Mouse (Mus musculus) cerebellum, adult 9-11 months (tissue): ENCODE measurements at regions not wholly inside any gene's neighbourhood (a gene's known extent, or its start where the extent isn't known, plus 50 kb on each side); places are given as distances from the start of the nearest gene placed in this dataset.

ENCODE experiments used
- DNase-seq: peaks from one replicate; pipeline ENCODE4 v3.0.0; 2022

DNA sequence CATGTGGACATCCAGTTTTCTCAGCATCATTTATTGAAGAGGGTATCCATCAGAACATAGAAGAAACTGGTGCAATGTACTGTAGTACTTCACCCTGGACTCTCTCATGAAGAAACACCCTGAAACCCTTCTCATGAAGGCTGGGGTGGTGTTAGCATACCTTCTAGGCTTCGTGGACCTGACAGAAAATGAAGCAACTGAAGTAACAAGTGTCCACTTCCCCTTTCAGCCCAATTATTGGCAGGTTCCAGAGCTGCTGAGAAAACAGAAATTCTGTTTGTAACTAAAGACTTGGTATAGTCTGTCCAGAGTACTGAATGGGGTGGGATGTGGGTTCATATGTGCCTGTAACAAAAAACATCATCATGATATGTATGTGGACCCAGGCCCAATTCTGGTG, 231.4 kb upstream of the Fggy start:
- no peak for DNase-seq

DNA sequence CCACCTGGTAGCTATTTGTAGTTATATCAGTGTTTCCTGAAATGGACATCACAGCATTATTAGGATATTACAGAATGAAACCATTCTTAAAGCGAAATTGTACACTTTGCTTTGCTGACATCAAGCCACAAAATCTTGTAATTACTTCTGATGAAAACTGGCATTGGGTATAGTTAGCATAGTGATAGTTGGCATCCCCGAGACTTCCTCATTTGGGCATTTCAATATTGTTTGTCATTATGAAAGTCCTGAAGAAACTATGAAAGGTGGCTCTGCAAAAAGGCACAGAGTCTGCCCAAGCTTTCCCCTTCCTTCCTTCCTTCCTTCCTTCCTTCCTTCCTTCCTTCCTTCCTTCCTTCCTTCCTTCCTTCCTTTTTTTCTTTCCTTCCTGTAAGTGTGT, 217.5 kb upstream of the Fggy start:
- no peak for DNase-seq

DNA sequence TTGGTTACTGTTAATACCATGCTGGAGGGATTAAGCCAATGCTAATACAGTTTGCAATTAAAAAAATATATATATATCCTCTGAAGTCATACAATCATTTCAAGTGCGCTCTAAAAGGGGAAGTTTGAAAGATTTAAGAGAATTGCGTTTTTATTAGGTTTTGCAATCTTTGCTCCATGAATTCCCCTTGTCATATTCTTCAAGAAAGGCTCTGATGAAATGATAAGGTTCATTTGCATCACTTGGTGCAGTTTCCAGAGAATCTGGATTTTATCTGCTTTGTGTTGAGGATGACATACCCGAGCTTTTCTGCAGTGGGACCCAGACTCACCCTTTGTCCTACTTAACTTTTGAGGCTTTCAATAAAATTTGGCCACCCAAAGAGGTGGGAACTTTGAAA, 216.4 kb upstream of the Fggy start:
- no peak for DNase-seq

DNA sequence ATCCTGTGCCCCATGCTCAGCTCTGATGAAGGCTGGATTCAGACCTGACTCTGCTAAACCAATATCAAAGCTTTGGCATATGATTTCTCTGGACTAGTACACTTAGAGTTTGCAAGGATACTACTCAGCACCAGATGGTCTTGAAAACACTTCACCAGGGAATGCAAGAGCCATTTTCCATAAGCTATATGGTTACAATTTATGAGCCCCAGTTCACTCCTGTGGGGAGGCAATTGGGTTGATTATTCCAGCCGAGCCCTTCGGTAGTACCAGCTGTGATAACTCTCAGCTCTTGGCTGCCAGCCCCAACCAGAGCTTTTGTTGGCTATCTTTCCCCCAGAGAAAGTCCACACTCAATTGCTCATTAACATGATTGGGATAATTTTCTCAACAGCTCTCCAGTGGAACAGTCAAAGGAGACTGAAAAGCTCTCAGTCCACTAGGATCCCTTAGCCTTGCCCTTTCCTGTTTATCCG, 210.5 kb upstream of the Fggy start:
- no peak for DNase-seq

DNA sequence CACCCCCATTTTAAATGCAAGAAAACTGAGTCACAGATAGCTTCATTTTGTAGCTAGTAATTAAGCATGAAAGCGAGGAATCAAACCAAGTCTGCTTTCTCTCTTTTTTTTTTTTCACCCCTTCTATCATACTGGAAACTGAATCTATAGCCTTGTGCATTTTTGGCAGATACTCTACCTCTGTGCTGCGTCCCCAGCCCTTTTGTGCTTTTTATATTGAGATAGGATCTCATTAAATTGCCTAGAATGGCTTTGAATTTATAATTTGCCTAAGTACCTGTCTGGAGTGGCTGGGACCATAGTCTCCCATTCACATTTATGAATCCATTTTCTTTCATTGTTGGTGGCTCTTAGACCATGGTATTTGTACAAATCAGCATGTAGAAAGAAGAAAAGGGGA, 209.9 kb upstream of the Fggy start:
- DNase-seq: no peak

DNA sequence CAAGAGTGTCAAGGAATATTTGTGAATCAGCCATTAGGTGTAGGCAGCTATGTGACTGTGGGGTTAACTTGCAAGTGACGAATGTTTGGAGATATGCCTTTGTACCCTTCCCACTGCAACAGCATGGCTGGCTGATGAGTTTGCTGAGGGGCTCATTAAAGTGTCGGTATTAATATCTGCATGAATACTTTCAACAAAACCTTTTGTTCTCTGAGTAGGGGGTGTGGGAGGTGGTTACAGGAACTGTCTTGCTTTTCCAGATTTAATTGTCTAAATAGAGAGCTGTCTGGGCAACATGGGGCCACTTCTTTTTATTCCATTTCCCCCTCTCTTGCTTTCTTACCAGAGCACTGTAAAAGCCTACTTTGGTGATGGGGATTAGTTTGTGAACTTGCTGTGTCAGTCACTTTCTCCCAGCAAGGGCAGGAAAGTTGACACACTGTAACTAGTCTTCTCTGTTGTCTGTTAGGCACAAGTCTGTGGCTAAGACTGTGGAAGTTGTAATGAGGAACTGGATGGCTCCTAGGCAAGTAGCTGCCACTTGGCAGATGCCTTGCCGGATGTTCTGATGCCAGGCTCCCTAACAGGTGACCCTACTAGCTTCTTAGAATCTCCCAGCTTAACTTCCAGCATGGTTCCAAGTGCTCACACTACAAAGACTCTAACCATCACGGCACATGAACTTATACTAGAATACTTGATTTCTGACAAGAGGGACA, 208.7 kb upstream of the Fggy start:
- no peak for DNase-seq

DNA sequence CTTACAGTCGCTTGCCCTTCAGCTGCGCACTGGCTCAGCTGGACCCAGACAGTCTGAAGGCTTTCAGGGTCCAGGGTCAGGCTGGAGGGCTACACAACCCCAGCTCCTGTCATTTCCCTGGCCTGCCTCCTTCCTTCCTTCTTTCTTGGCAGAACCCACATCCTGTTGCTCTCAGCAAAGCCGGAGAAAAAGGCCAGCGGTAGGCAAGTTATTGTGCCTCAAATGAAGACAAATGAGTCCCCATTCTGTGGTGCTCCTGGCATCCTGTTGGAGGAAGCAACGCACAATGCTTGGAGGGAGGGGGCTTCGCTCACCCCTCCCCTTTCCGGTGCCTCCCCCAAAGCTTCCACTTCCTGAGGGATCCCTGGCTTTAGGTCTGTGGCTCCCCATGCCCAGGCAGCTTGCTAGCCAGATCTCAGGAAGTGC, 203.4 kb upstream of the Fggy start:
- DNase-seq: no peak

DNA sequence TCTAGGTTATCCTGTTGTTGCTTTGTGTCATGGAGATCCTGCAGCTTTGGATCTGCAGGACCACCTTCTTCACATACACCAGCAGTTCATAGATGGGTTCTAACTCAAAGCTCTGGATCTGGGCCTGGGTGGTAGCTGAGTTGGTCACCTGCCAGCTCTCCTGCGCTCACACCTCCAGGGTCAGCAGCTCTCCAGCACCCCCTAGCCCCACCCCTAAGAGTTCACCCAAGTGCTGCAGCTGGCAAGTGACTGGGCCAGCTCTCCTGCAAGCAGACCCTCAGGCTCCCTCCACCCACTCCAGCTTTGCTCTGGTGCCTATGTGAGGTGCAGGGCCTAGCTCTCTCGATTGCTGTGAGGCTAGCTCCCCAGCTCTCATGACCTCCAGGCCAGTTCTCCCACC, 198.6 kb upstream of the Fggy start:
- no peak for DNase-seq

DNA sequence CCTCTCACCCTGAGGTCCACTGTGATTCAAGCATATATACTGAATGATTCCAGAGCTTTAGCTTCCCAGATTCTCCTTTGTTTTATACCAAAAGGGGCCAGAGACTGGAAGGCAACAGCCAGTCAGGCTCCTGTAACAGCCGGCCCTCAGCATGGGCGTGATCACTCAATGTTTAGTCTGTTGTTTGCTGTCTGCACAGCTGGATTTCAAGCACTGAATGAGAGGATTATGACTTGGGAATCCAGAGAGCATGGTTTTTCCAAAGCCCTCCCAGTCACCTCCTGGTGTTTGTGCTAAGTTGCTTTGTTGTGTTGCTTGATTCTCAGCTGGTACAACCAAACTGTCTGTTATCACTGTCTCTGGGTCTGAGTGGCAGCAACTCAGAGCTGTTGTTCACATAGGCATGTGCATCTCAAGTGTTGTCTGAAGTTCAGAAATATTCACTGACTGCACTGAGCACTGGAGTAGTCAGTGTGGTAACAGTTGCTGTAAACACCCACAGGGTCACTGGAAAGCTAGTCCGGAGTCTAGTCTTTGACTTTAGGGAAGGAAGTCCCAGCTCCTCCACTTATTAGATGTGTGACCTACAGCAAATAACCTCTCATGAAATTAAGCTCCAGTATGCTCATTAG, 196.9 kb upstream of the Fggy start:
- no peak for DNase-seq

DNA sequence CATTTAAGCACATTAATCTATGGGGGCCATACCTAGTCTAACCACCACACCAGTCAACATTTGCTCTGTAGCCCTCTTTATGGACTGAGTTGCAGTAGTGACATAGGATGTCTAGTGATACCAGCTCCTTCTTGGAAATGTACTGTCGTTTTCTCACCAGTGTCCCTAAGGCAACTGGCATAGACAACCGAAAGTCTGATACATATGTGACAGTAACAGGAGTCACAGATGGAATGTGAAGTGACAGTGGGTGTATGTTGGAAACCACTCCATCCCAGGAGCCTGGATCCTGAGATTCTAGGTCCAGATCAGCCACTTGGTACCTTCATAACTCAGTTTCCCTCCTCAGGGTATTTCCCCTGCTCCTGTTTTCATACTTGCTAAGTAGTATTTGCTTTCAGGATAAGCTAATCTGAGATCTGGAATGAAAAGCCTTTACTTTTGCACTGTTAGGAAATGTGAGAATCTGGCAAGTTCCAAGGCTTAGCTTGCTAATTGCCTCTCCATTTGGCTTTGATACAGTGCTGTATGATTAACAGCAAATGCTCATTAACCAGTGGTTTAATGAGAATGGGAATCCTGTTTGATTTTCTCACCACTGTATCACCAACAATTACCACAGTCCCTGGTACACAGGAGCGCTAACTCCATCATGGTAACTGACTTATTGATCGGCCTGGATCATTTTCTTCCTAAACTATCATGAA, 192.8 kb upstream of the Fggy start:
- DNase-seq: no peak

DNA sequence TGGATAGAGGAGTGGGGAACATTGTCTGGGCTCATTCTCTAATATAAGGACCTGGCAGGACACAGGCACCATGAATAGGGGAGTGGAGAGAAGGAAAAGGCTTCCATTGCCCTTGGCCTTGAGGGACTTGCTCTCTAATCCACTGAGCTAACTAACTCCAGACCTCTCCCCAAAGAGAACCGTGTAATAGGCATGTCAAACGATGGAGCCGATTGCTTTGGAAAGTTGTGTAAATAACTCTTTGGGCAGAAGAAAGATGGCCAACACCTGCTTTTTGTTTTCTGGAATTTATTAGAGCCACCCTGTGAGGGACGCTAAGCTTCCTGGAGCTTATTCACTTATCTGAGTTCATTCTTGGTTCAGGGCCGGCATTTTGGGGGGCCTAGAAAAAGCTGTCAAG, 180.9 kb upstream of the Fggy start:
- DNase-seq: no peak

DNA sequence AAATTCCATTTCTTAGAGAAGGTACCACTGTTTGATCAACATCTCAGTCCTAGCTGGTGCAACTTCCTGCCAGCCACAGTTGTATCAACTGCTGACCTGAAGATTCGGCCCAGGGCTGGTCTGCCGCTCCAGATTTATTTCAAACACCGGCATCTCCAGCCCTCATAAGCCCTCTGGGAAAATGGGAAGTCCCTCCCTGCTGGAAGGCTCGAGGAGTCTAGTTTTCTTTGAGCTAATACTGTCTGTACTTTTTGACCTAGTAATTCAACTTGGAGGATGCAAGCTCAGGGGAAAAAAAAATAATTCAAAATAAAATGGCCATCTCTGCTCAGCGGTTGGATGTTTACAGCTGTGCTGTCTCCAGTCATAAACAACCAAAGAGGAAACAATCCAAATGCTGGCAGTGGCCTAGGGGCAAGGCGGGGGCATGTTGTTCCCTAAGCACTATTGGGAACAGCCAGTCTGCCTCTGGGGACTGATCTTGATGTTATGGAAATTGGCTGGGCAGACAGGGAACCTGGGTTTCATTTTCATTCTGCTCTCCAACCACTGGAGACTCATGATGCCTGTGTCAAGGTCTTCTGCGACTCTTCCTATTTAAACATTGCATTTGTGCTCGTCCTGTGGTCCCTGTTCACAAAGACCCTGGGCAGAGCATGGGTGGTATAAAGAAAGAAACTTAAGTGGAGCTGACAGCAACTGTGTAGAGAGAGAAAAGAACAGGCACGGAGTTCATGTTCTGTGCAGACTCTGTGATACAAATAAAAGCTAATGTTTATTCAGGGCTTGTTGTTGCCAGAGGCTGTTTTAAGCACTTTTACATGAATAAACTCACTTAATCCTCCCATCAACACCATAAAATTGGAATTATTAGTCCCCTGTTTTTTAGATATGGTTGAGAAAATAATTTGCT, 179.8 kb upstream of the Fggy start:
- no peak for DNase-seq

DNA sequence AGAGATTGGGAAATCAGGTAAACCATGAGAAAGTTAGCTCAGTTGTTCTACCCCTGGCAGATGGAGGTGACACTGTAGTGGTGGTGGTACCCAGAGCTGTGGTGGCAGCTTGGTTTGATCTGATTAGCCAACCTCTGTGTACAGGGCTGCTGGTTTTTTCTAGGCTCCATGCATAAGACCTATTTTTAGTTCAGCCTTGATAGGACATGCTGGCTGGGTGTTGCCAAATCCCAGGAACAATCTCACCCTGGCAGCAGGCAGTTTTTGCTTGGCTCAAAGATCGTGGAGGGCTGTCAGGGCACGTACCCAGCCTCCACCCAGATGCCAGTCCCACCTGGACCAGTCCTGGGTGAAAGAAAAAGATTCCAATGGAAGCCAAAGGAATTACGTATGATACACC, 178.7 kb upstream of the Fggy start:
- DNase-seq: no peak

DNA sequence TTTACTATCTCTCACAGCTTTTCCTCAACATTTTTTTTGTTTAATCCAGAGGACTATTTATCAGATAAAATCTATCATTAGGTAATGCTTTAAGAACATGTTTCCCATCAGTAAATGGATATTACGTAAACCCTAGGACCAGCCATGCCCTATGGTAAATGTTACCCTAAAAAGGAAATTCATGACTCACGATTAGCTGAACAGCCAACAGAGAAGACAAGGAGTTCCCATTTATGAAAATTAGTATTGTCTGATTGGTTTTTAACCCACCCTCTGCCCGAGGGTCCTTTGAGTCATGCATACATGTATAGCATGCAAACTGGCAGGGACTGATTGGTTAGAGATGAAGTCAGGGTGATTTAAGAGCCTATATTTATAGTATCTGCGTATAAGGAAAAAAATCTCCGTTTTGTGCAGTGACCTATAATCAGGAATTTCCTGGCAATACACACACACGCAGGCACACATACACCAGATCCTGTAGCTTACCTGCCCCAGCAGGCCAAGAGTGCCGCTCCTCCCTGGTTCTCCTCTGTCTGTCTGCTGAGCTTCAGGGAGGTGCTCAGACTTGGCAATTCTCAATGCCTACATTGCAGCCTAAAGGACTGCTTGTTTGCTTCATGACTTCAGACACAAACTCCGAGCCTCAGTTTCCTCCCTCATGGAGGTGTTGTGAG, 174.0 kb upstream of the Fggy start:
- no peak for DNase-seq

DNA sequence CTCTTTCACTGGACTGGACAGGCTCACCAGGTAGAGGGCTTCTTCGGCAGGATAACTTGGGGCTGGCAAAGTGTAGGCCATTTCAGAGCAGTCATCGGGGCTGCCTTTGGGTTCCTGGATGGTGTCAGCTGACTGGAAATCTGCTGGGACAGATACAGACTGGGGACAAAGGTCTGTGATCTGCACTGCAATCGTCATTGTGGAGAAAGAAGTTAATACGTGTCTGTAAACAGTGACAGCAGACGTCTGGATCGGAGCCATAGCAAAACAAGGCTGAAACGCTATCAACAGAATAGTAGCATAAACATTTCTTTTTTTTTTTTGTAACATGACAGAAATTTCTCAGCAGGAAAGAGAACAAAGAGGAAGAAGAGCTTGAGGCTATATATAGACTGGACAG, 171.8 kb upstream of the Fggy start:
- no peak for DNase-seq

DNA sequence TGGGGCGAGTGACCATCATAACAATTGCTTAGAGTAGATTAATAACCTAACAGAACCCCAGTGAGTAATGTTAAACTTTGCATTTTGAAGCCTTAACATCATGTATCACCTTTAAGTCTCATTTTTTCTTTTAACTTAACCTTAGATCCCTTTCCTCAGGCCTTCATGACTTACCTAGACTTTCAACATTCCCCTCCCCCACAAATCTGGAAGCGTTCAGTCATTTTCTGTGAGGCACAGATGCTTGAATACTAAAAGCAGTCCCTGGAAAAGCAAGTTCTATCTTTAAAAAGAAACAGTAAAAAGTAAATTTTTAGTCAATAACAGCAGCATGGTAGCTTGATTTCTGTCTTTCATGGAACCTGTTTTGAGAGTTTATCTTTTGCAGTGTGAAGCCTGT, 171.3 kb upstream of the Fggy start:
- no peak for DNase-seq

DNA sequence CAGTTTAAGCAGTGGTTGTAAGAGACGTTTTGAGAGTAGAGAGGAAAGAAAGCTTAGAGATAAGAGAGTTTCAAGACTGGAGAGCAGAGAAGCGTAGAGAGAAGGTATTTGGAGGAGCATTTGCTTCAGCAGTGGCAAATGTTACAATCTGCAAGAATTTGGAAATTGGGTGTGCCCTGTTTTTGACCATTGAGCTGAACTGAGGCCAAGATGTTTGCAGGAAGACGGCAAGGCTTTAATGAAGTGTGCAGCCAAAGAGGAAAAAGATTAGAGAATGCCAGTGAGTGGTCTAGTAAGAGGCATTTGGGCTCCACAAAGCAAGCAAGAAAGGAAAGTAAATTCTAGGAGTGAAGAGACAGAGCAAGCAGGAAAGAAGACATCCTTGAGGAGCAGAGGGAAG, 168.8 kb upstream of the Fggy start:
- DNase-seq: no peak

DNA sequence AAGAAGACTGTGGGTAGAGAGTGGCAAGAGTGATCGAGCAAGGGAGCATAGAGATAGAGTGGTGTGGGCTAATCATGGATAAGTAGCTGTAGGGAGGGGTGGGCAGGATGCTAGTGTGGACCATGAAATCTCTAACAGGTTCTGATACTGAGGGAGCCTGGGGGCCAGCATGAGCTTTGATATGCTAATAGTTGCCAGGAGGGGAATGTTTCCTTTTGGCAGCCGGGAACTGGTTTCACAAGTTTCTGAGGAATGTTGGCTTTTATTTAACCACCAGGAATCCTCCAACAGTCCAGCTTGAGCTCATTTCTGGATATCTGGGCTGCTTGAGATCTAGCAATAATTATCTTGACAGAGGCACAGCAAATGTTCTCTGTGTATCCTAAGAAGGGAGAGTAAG, 167.7 kb upstream of the Fggy start:
- DNase-seq: no peak

DNA sequence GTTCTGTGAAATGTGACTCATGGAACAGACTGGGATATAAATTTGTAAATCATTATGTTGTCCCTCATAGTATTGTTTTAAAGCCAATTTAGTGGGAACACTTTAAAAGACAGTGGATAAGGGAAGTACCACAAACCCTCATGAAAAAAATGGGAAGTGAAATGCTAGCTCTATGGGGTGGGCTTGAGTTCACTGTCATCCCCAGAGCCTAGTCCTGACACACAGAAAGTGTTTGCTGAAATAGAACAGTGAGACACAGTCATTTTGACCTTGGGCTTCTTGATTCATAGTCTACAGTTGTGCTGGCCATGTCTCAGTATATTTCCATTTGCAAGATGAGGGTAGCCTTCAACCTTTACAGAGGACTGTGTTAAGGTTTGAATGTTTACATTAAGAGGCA, 166.8 kb upstream of the Fggy start:
- no peak for DNase-seq

DNA sequence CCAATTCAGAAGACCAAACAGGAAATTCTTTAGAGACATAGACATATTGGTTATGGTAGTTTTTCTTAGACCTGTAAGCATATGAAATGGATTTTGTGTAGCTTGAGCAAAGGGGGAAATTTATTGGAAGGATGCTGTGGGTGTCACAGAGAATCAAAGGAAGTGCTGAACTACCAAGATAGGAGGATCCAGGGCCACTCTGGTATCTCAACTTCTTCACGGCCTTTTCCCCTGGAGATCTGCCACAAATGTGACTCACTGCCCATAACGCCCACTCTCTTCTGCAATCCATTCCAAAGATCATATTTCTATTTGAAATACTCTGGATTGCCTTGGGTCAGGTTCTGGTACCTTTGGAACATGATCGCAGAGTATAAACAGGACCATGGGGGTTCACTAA, 161.6 kb upstream of the Fggy start:
- no peak for DNase-seq

DNA sequence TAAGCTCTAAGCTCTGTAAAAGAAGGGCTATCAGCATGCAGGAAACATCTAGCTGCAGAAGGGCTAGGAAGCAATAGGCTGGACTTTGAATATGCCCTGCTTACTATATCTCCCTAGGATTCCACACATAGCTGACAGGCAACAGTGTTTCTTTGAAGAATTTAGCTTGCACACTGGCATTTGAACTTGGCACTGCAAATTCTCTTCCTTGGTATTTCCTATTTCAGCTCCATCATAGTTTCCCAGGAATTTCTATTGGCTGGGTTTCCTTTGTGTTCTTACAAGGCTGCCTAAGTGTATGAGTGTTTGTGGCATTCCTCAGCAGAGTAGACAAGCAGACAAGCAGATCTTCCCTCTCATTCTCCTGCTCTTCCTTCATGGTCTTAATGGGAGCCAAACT, 159.0 kb upstream of the Fggy start:
- no peak for DNase-seq

DNA sequence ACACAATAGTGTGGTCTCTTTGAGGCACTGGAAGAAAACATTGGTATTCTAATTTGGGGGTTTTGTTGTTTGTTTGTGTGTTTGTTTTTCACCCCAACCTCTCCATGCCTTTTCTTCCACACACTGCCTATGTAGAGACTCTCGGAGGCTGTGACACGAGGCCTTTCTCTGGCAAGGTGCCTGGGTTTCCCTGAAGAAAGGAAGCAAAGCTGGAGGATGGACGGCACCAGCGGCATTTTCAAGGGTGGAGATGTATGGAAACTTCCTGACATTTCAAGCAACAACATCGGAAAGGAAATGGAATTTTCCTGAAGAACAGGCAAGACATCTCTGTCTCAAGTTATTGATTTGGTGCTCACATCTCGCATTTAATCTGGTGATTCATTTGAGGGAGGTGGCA, 155.0 kb upstream of the Fggy start:
- DNase-seq: no peak

DNA sequence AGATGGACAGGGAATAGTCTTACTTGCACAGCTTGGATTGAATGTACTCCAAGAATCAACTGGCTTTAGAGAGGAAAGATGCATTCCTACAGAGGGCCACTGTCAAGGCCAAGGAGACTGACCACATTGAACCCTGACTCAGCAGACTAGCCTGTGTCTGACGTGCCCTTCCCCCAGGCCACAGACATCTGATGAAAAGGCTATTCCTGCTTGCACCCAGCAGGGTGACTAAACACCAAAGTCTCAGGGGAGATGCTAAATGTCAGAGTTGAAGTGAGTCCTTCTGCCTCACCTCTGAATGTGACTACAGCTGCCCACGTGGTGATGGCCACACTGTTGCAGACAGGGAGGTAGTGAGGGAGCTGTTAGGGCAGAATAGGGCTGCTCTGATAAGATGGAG, 140.2 kb upstream of the Fggy start:
- DNase-seq: no peak
